Mouse (Mus musculus) midbrain, embryonic 16.5 days (tissue): ENCODE measurements at regions not wholly inside any gene's neighbourhood (a gene's known extent, or its start where the extent isn't known, plus 50 kb on each side); places are given as distances from the start of the nearest gene placed in this dataset.
"Not testable (repeated sequence)": the region's sequence is repeated elsewhere in the genome, so short reads cannot be mapped to it uniquely, and the experiment has no call there.

Experiments
- ATAC-seq: fragments of 200-750 bp; cut with Nextera tagmentation; 2 replicates; pipeline ENCODE4 v1.8.0; 2017; ENCODE audit warnings: moderate TSS enrichment
- H3K27ac ChIP-seq: fragments of 300-500 bp; sonication (generic); 2 replicates; pipeline ENCODE4 v1.5.1; 2014; ENCODE audit warnings: mild to moderate bottlenecking, low read length, mixed read lengths
- H3K27me3 ChIP-seq: fragments of 300-500 bp; sonication (generic); 2 replicates; pipeline ENCODE4 v1.6.1; 2014; ENCODE audit warnings: low read depth, low read length, mixed read lengths; ENCODE audit not compliant: control insufficient read depth, insufficient read depth
- H3K36me3 ChIP-seq: fragments of 300-500 bp; sonication (generic); 2 replicates; pipeline ENCODE4 v1.6.1; 2014; ENCODE audit warnings: mild to moderate bottlenecking, low read length, moderate library complexity, mixed read lengths; ENCODE audit not compliant: control insufficient read depth, insufficient read depth
- H3K4me1 ChIP-seq: fragments of 300-500 bp; sonication (generic); 2 replicates; pipeline ENCODE4 v1.6.1; 2014; ENCODE audit warnings: mild to moderate bottlenecking, low read length, mixed read lengths; ENCODE audit not compliant: control insufficient read depth, insufficient read depth
- H3K4me2 ChIP-seq: fragments of 300-500 bp; sonication (generic); 2 replicates; pipeline ENCODE4 v1.6.1; 2014; ENCODE audit warnings: mild to moderate bottlenecking, low read length, mixed read lengths
- H3K4me3 ChIP-seq: fragments of 300-500 bp; sonication (generic); 2 replicates; pipeline ENCODE4 v1.5.1; 2014; ENCODE audit warnings: low read depth, mild to moderate bottlenecking, low read length, moderate library complexity, mixed read lengths
- H3K9ac ChIP-seq: fragments of 300-500 bp; sonication (generic); 2 replicates; pipeline ENCODE4 v1.6.1; 2014; ENCODE audit warnings: low read depth, low read length, mixed read lengths
- H3K9me3 ChIP-seq: fragments of 300-500 bp; sonication (generic); replicated peaks from 2 replicates; pipeline ENCODE4 v1.6.1; 2014; ENCODE audit warnings: mild to moderate bottlenecking, low read length, mixed read lengths; ENCODE audit not compliant: control insufficient read depth, poor library complexity, severe bottlenecking
- WGBS: fragments of 180-500 bp; shearing (Covaris S2); extraction: QIAGEN DNeasy Blood & Tissue Kit; methylation state at CpG from one replicate; pipeline ENCODE4 v1.1.7; 2014; 5-methylcytosine and 5-hydroxymethylcytosine counted together

GRCm38 (mm10) chr5:3197952-3198841 is 143.1 kb upstream of the Cdk6 start:
- Histone ChIP-seq H3K9me3 (no peaks in the 10 kb centered on the region), H3K36me3 (no peaks in the 10 kb centered on the region), H3K4me3 (no peak overlapping the region), H3K9ac (no peak overlapping the region), H3K27ac (no peak overlapping the region), H3K4me2 (no peak overlapping the region), H3K4me1 (no peaks in the 10 kb centered on the region), H3K27me3 (no peaks in the 10 kb centered on the region)
- 73% methylated on average over 16 of the region's 16 CpGs for WGBS
- ATAC-seq = no peak

- not testable (repeated sequence) for H3K27ac ChIP-seq, H3K27me3 ChIP-seq, H3K36me3 ChIP-seq, H3K9me3 ChIP-seq, ATAC-seq, H3K4me1 ChIP-seq, H3K4me2 ChIP-seq, H3K4me3 ChIP-seq, H3K9ac ChIP-seq
- whole genome bisulfite sequencing = 84% methylated on average over 7 of the region's 7 CpGs
These were observed 142.3 kb upstream of the Cdk6 start for GRCm38 (mm10) chr5:3198869-3199550.

GRCm38 (mm10) chr5:3206160-3206559 is 135.1 kb upstream of the Cdk6 start:
- H3K27ac ChIP-seq, H3K27me3 ChIP-seq, H3K36me3 ChIP-seq, H3K4me3 ChIP-seq, H3K4me1 ChIP-seq, H3K9ac ChIP-seq, ATAC-seq, H3K4me2 ChIP-seq, H3K9me3 ChIP-seq: not testable (repeated sequence)
- WGBS = 86% methylated on average over 5 of the region's 5 CpGs

GRCm38 (mm10) chr5:3208293-3208692 is 133.0 kb upstream of the Cdk6 start:
- not testable (repeated sequence) for H3K36me3 ChIP-seq, H3K4me3 ChIP-seq, H3K27ac ChIP-seq, H3K4me2 ChIP-seq, H3K9me3 ChIP-seq, H3K9ac ChIP-seq, ATAC-seq, H3K27me3 ChIP-seq, H3K4me1 ChIP-seq
- WGBS = 87% methylated on average over 4 of the region's 4 CpGs

- no peak for ATAC-seq
- Histone ChIP-seq H3K27me3 (no peaks in the 10 kb centered on the region), H3K9me3 (no peaks in the 10 kb centered on the region), H3K9ac (no peak overlapping the region), H3K27ac (no peak overlapping the region), H3K4me2 (no peak overlapping the region), H3K36me3 (no peaks in the 10 kb centered on the region), H3K4me3 (no peak overlapping the region), H3K4me1 (no peaks in the 10 kb centered on the region)
- WGBS = 100% methylated on average over 3 of the region's 3 CpGs
These were observed 130.0 kb upstream of the Cdk6 start for GRCm38 (mm10) chr5:3211284-3211683.

GRCm38 (mm10) chr5:3216053-3216452 is 125.2 kb upstream of the Cdk6 start:
- Histone ChIP-seq H3K4me1 (no peaks in the 10 kb centered on the region), H3K27ac (no peak overlapping the region), H3K9me3 (no peaks in the 10 kb centered on the region), H3K9ac (no peak overlapping the region), H3K27me3 (no peaks in the 10 kb centered on the region), H3K36me3 (no peaks in the 10 kb centered on the region), H3K4me3 (no peak overlapping the region), H3K4me2 (no peak overlapping the region)
- WGBS = 87% methylated on average over 5 of the region's 5 CpGs
- ATAC-seq = no peak

GRCm38 (mm10) chr5:3219230-3219629 is 122.1 kb upstream of the Cdk6 start:
- no peaks in the 10 kb centered on the region for H3K9me3 ChIP-seq
- ATAC-seq = no peak
- H3K9ac ChIP-seq = no peak overlapping the region
- H3K4me3 ChIP-seq = no peak overlapping the region
- no peaks in the 10 kb centered on the region for H3K4me1 ChIP-seq
- H3K36me3 ChIP-seq = no peaks in the 10 kb centered on the region
- 41% methylated on average over 4 of the region's 4 CpGs for WGBS
- no peaks in the 10 kb centered on the region for H3K27me3 ChIP-seq
- no peak overlapping the region for H3K4me2 ChIP-seq
- no peak overlapping the region for H3K27ac ChIP-seq

GRCm38 (mm10) chr5:3219770-3220169 is 121.5 kb upstream of the Cdk6 start:
- WGBS = 81% methylated on average over 3 of the region's 3 CpGs
- H3K9me3 ChIP-seq = no peaks in the 10 kb centered on the region
- no peak for ATAC-seq
- no peaks in the 10 kb centered on the region for H3K27me3 ChIP-seq
- H3K27ac ChIP-seq = no peak overlapping the region
- H3K9ac ChIP-seq = no peak overlapping the region
- H3K4me1 ChIP-seq = no peaks in the 10 kb centered on the region
- H3K36me3 ChIP-seq = no peaks in the 10 kb centered on the region
- no peak overlapping the region for H3K4me2 ChIP-seq
- no peak overlapping the region for H3K4me3 ChIP-seq

- H3K9me3 ChIP-seq, H3K4me1 ChIP-seq, H3K27ac ChIP-seq, H3K27me3 ChIP-seq, ATAC-seq, H3K9ac ChIP-seq, H3K4me2 ChIP-seq, H3K4me3 ChIP-seq, H3K36me3 ChIP-seq: not testable (repeated sequence)
- 82% methylated on average over 4 of the region's 4 CpGs for WGBS
These were observed 117.5 kb upstream of the Cdk6 start for GRCm38 (mm10) chr5:3223819-3224218.
